Mouse (Mus musculus): ENCODE results near the gene Lpin1. TPM values are rescaled to one million over a fixed set of nuclear protein-coding genes. Genes with fewer than 3 reads are reported as not detected.

The Lpin1 gene
- total and polyA plus RNA-seq, 3 experiments = 14.1 to 25.9 (median 19.6) TPM

DNA sequence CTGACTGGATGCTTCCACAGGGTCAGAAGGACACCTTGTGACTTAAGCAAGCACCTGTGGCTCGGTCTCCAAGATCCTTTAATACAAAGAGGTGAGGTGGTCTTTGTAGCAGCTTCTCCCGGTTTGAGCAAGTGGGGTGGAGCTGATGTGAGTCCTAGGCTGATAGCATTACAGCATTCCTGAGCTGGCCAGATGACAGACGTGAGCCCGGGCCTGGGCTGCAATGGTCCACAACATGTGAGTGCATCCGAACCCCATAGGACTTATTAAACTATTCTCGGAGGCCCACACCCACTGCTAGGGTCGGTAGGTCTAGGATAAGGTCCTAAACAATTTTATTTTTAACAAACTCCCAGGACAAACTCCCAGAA is 77.9 kb downstream of the Lpin1 start:
- TF ChIP-seq GATA1 (IDR thresholded peaks at IDR 0.05; ENCODE audit: borderline replicate concordance, low read length) (no peak), POLR2AphosphoS5 (IDR thresholded peaks at IDR 0.05; ENCODE audit: insufficient replicate concordance, low read depth, low read length) (no peak), TAL1 (conservative IDR thresholded peaks at IDR 0.05; ENCODE audit: low read depth, low read length) (no peak), GATA2 (IDR thresholded peaks at IDR 0.05; ENCODE audit: borderline replicate concordance, low read depth, low read length) (no peak), CTCF (IDR thresholded peaks at IDR 0.05; ENCODE audit: low read depth, low read length) (no peak)
- no peaks in the 10 kb centered on the region for H3K4me1 ChIP-seq (ENCODE audit: insufficient read depth, low read depth, low read length)
- peaks cover 23% of the 10 kb centered on the region for H3K36me3 ChIP-seq (replicated peaks)
- H3K9me3 ChIP-seq (replicated peaks) = no peaks in the 10 kb centered on the region
- peaks cover 6% of the 10 kb centered on the region; the same call in 1 of the 2 replicates for H3K27me3 ChIP-seq (ENCODE audit: insufficient read depth, low read length)
- DNase-seq (ENCODE audit: low spot score) (no peak), ATAC-seq (ENCODE audit: extremely low read depth, insufficient number of reproducible peaks, low FRiP score, poor library complexity, severe bottlenecking) (no peak)
- no peak overlapping the region for H3K4me3 ChIP-seq (ENCODE audit: low read depth, low read length)

DNA sequence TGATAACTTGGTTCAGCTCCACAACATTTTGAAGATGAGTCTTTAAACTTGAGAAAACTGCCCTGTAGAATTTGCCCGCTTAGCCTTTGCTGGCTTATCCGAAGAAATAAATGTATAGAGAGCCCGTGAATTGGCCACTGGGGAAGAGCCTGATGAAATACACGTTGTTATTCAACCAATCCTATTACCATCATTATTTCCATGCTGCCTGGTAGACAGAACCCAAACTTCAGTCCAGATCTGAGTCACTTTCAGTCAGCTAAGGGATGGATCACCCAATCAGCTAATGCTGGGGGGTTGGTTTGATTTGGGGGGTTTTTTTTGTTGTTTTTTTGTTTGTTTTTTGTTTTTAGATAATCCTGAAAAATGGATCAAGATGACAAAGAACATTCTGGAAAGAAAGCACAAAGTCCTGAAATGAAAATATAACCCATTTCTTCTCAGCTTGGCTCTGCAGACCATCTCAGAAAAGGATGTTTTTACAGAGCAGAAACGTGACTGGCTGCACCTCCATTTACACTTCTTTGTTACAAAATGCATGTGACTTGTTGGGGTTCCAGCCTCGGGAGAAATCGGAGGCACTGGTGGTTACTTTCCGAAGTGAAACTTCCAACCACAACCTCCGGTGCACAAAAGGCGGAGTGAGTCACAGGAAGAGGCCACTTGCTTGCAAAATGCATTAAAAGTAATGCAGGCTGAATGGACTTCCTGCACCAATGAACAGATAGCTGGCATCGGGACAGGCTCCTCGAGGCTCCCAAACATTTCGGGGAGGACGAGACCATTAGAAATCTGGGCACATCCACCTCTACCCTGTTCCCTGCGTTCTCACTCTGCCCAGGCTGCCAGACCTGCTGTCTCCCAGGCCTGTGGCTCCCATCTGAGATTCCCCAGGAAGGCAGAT is 78.6 kb downstream of the Lpin1 start:
- Histone ChIP-seq H3K4me1 (ENCODE audit: insufficient read depth, low read depth, low read length) (no peaks in the 10 kb centered on the region), H3K27me3 (ENCODE audit: insufficient read depth, low read length) (peaks cover 6% of the 10 kb centered on the region; the same call in 1 of the 2 replicates), H3K36me3 (replicated peaks) (peaks cover 17% of the 10 kb centered on the region), H3K4me3 (ENCODE audit: low read depth, low read length) (no peak overlapping the region), H3K9me3 (replicated peaks) (no peaks in the 10 kb centered on the region)
- ATAC-seq (ENCODE audit: extremely low read depth, insufficient number of reproducible peaks, low FRiP score, poor library complexity, severe bottlenecking) (no peak), DNase-seq (ENCODE audit: low spot score) (no peak)
- TF ChIP-seq CTCF (IDR thresholded peaks at IDR 0.05; ENCODE audit: low read depth, low read length) (no peak), POLR2AphosphoS5 (IDR thresholded peaks at IDR 0.05; ENCODE audit: insufficient replicate concordance, low read depth, low read length) (no peak), GATA1 (IDR thresholded peaks at IDR 0.05; ENCODE audit: borderline replicate concordance, low read length) (no peak)

DNA sequence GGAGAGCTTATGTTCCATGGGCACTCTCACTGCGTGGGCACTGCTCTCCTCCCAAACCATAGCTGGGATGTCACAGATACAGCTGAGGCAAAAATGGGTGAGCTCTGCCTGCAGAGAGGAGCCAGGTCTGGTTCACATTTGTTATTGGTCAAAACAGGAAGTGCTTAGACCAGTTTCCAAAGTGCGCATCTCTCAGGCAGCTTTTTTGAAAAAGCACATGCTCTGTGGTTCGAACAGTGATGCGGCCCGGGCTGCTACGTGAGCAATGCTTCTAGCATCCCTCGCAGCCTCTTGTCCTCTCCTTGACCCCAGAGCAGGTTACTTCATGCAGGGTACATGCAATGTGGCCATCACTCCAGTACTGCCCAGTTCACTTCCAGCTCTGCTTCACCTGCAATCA is 82.1 kb downstream of the Lpin1 start:
- Histone ChIP-seq H3K9me3 (replicated peaks) (no peaks in the 10 kb centered on the region), H3K27me3 (ENCODE audit: insufficient read depth, low read length) (peaks cover 6% of the 10 kb centered on the region; the same call in 1 of the 2 replicates), H3K4me3 (ENCODE audit: low read depth, low read length) (no peak overlapping the region), H3K4me1 (ENCODE audit: insufficient read depth, low read depth, low read length) (no peaks in the 10 kb centered on the region), H3K36me3 (replicated peaks) (no peaks in the 10 kb centered on the region)
- no peak for TF ChIP-seq GATA2 (IDR thresholded peaks at IDR 0.05; ENCODE audit: borderline replicate concordance, low read depth, low read length)
- DNase-seq (ENCODE audit: low spot score) (no peak), ATAC-seq (ENCODE audit: extremely low read depth, insufficient number of reproducible peaks, low FRiP score, poor library complexity, severe bottlenecking) (no peak)

DNA sequence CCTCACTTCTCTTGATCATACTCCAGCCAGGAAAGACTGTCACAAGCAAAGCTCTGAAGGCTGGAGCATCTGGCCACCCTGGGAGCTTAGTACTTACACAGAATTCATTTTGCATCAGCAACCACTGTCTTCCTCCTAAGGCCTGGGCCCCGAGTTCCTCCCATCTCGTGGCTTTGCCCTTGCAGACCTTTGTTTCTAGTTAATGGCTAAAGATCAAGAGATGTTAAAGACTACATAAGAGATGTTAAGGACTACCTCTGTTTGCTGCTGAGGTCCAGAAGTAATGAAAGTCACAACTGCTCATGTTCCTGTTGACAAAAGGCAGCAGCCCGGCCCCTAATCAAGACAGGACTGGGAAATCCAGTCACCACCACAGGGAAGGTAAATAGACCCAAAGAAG is 82.8 kb downstream of the Lpin1 start:
- TF ChIP-seq GATA2 (IDR thresholded peaks at IDR 0.05; ENCODE audit: borderline replicate concordance, low read depth, low read length) (no peak), TAL1 (conservative IDR thresholded peaks at IDR 0.05; ENCODE audit: low read depth, low read length) (no peak), GATA1 (IDR thresholded peaks at IDR 0.05; ENCODE audit: borderline replicate concordance, low read length) (no peak), CTCF (IDR thresholded peaks at IDR 0.05; ENCODE audit: low read depth, low read length) (no peak), POLR2AphosphoS5 (IDR thresholded peaks at IDR 0.05; ENCODE audit: insufficient replicate concordance, low read depth, low read length) (no peak)
- Histone ChIP-seq H3K27me3 (ENCODE audit: insufficient read depth, low read length) (peaks cover 6% of the 10 kb centered on the region; the same call in 1 of the 2 replicates), H3K4me1 (ENCODE audit: insufficient read depth, low read depth, low read length) (no peaks in the 10 kb centered on the region), H3K36me3 (replicated peaks) (no peaks in the 10 kb centered on the region), H3K9me3 (replicated peaks) (no peaks in the 10 kb centered on the region), H3K4me3 (ENCODE audit: low read depth, low read length) (no peak overlapping the region)
- DNase-seq (ENCODE audit: low spot score) = no peak
- ATAC-seq (ENCODE audit: extremely low read depth, insufficient number of reproducible peaks, low FRiP score, poor library complexity, severe bottlenecking) = no peak

DNA sequence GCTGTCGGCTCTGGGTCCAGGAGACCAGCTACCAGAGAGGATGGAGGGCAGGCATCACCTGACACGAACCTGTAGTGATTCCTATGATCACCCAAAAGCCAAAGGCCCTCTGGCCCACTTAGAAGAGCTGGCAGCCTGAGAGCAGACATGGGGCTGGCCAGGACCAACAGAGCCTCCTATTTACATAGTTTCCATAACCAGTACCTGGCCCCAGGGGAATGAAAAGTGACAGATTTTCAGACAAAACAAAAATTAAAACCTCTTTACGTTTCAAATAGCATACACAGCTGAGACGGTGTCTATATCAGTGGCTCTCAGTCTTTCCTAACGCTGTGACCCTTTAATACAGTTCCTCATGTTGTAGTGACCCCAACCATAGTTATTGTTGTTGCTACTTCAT is 83.9 kb downstream of the Lpin1 start:
- peaks cover 2% of the 10 kb centered on the region; the same call in 1 of the 2 replicates for H3K27me3 ChIP-seq (ENCODE audit: insufficient read depth, low read length)
- no peak for ATAC-seq (ENCODE audit: extremely low read depth, insufficient number of reproducible peaks, low FRiP score, poor library complexity, severe bottlenecking)
- H3K4me1 ChIP-seq (ENCODE audit: insufficient read depth, low read depth, low read length) = no peaks in the 10 kb centered on the region
- no peaks in the 10 kb centered on the region for H3K9me3 ChIP-seq (replicated peaks)
- no peak for DNase-seq (ENCODE audit: low spot score)
- no peak overlapping the region for H3K4me3 ChIP-seq (ENCODE audit: low read depth, low read length)
- no peaks in the 10 kb centered on the region for H3K36me3 ChIP-seq (replicated peaks)
- TF ChIP-seq POLR2AphosphoS5 (IDR thresholded peaks at IDR 0.05; ENCODE audit: insufficient replicate concordance, low read depth, low read length) = no peak
- no peak for TF ChIP-seq GATA2 (IDR thresholded peaks at IDR 0.05; ENCODE audit: borderline replicate concordance, low read depth, low read length)
- no peak for TF ChIP-seq CTCF (IDR thresholded peaks at IDR 0.05; ENCODE audit: low read depth, low read length)
- no peak for TF ChIP-seq TAL1 (conservative IDR thresholded peaks at IDR 0.05; ENCODE audit: low read depth, low read length)
- no peak for TF ChIP-seq GATA1 (IDR thresholded peaks at IDR 0.05; ENCODE audit: borderline replicate concordance, low read length)

DNA sequence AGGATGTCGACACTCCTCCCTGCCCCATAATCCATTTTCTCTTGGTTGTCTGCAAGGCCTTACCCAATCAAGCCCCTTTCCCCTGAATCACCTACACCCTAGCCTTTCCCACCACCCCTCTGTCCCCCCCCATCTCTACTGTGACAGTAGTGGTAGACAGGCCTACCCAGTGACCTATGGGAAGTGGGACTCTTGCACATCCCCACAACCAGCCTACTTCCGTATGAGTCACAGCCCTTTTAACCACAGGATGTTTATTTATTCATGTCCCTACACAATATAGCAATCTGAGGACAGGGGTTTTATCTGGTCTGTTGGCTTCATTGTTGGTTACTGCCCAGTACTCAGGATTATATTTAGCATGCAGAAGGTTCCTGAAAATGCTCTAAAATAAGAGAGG is 84.6 kb downstream of the Lpin1 start:
- DNase-seq (ENCODE audit: low spot score) (no peak), ATAC-seq (ENCODE audit: extremely low read depth, insufficient number of reproducible peaks, low FRiP score, poor library complexity, severe bottlenecking) (no peak)
- no peaks in the 10 kb centered on the region for H3K4me1 ChIP-seq (ENCODE audit: insufficient read depth, low read depth, low read length)
- peaks cover 2% of the 10 kb centered on the region; the same call in 1 of the 2 replicates for H3K27me3 ChIP-seq (ENCODE audit: insufficient read depth, low read length)
- TF ChIP-seq GATA1 (IDR thresholded peaks at IDR 0.05; ENCODE audit: borderline replicate concordance, low read length) (no peak), GATA2 (IDR thresholded peaks at IDR 0.05; ENCODE audit: borderline replicate concordance, low read depth, low read length) (no peak), TAL1 (conservative IDR thresholded peaks at IDR 0.05; ENCODE audit: low read depth, low read length) (no peak), POLR2AphosphoS5 (IDR thresholded peaks at IDR 0.05; ENCODE audit: insufficient replicate concordance, low read depth, low read length) (no peak), CTCF (IDR thresholded peaks at IDR 0.05; ENCODE audit: low read depth, low read length) (no peak)
- no peaks in the 10 kb centered on the region for H3K36me3 ChIP-seq (replicated peaks)
- no peaks in the 10 kb centered on the region for H3K9me3 ChIP-seq (replicated peaks)
- H3K4me3 ChIP-seq (ENCODE audit: low read depth, low read length) = no peak overlapping the region

All from G1E (cell line).